Mouse (Mus musculus) kidney, postnatal 10 days (tissue): ENCODE data around the gene Tmprss11b.
A peak's percentile ranks its signal among the peaks of the same experiment; 100 is the strongest.

Experiments
- DNase-seq: peaks from one replicate; pipeline ENCODE4 v3.0.0; 2021; ENCODE audit warnings: mixed read lengths

The Tmprss11b gene

GRCm38 (mm10) chr5:86676262-86676661 is at the start of gene Tmprss11b:
Tmprss11b (minus strand) TSS chr5:86676362.
- no peak for DNase-seq

GRCm38 (mm10) chr5:86725021-86725420 is 48.9 kb upstream of the Tmprss11b start:
- DNase-seq: no peak

- no peak for DNase-seq
Observed at GRCm38 (mm10) chr5:86722820-86723460, 46.8 kb upstream of the Tmprss11b start.

- no peak for DNase-seq
Observed at GRCm38 (mm10) chr5:86714967-86715366, 38.8 kb upstream of the Tmprss11b start.

- no peak for DNase-seq
Observed at GRCm38 (mm10) chr5:86704923-86705322, 28.8 kb upstream of the Tmprss11b start.

GRCm38 (mm10) chr5:86684667-86685066 is 8.5 kb upstream of the Tmprss11b start:
- DNase-seq: peak; percentile 85

GRCm38 (mm10) chr5:86649185-86649584 is 27.0 kb downstream of the Tmprss11b start:
- peak; percentile 48 for DNase-seq

GRCm38 (mm10) chr5:86640795-86641194 is 35.4 kb downstream of the Tmprss11b start:
- DNase-seq: no peak

- no peak for DNase-seq
Observed at GRCm38 (mm10) chr5:86632324-86632723, 43.8 kb downstream of the Tmprss11b start, which contains the start of gene Tmprss11f. Tmprss11f (minus strand) TSS chr5:86632424.

GRCm38 (mm10) chr5:86630700-86631099 is 45.5 kb downstream of the Tmprss11b start:
- no peak for DNase-seq

- no peak for DNase-seq
Observed at GRCm38 (mm10) chr5:86621778-86622177, 54.4 kb downstream of the Tmprss11b start.
